Mouse (Mus musculus) urinary bladder, postnatal 25 days (tissue): ENCODE data around the gene Insc.
"Not testable (repeated sequence)": the region's sequence is repeated elsewhere in the genome, so short reads cannot be mapped to it uniquely, and the experiment has no call there.

ENCODE experiments used
- DNase-seq: peaks from one replicate; pipeline ENCODE4 v3.0.0; 2022; ENCODE audit warnings: low spot score

The Insc gene

GRCm38 (mm10) chr7:114743022-114743780, at the start of gene Insc:
Insc (plus strand) TSS chr7:114743694.
- no peak for DNase-seq

- DNase-seq = no peak
Measured at GRCm38 (mm10) chr7:114700871-114701270, 42.6 kb upstream of the Insc start.

- DNase-seq = no peak
Measured at GRCm38 (mm10) chr7:114706716-114707115, 36.8 kb upstream of the Insc start.

- DNase-seq = no peak
Measured at GRCm38 (mm10) chr7:114707398-114707797, 36.1 kb upstream of the Insc start.

GRCm38 (mm10) chr7:114710419-114710818, 33.1 kb upstream of the Insc start:
- no peak for DNase-seq

GRCm38 (mm10) chr7:114712523-114712922, 31.0 kb upstream of the Insc start:
- DNase-seq = no peak

GRCm38 (mm10) chr7:114718300-114718699, 25.2 kb upstream of the Insc start, which contains the start of gene Calcb:
Calcb (plus strand) TSS chr7:114718643.
- DNase-seq = no peak

- DNase-seq = peak; percentile 45
Measured at GRCm38 (mm10) chr7:114719381-114720131, 23.9 kb upstream of the Insc start.

- DNase-seq = not testable (repeated sequence)
Measured at GRCm38 (mm10) chr7:114729696-114730095, 13.8 kb upstream of the Insc start.

- no peak for DNase-seq
Measured at GRCm38 (mm10) chr7:114731175-114731574, 12.3 kb upstream of the Insc start.

- DNase-seq = not testable (repeated sequence)
Measured at GRCm38 (mm10) chr7:114731700-114732099, 11.8 kb upstream of the Insc start.

- DNase-seq = no peak
Measured at GRCm38 (mm10) chr7:114736256-114736655, 7.2 kb upstream of the Insc start.

- DNase-seq = no peak
Measured at GRCm38 (mm10) chr7:114738166-114738565, 5.3 kb upstream of the Insc start.

- no peak for DNase-seq
Measured at GRCm38 (mm10) chr7:114740360-114741165, 2.9 kb upstream of the Insc start.

GRCm38 (mm10) chr7:114744639-114745245, 1.2 kb downstream of the Insc start:
- no peak for DNase-seq

- no peak for DNase-seq
Measured at GRCm38 (mm10) chr7:114745481-114746271, 2.2 kb downstream of the Insc start.

- no peak for DNase-seq
Measured at GRCm38 (mm10) chr7:114747596-114747995, 4.1 kb downstream of the Insc start.

GRCm38 (mm10) chr7:114748239-114748638, 4.7 kb downstream of the Insc start:
- no peak for DNase-seq

GRCm38 (mm10) chr7:114753471-114753870, 10.0 kb downstream of the Insc start:
- DNase-seq = no peak

- no peak for DNase-seq
Measured at GRCm38 (mm10) chr7:114754196-114754595, 10.7 kb downstream of the Insc start.

- no peak for DNase-seq
Measured at GRCm38 (mm10) chr7:114754626-114755025, 11.1 kb downstream of the Insc start.
